Mouse (Mus musculus): ENCODE data around the gene Vmn1r173. TPM values are rescaled to one million over a fixed set of nuclear protein-coding genes. Genes with fewer than 3 reads are reported as not detected.
"Not testable (repeated sequence)": the region's sequence is repeated elsewhere in the genome, so short reads cannot be mapped to it uniquely, and the experiment has no call there.

Vmn1r173 gene
- not detected for total RNA-seq (2021)
- long read RNA-seq, experiment 1: 0 reads
- long read RNA-seq, experiment 2: 0 reads

DNA sequence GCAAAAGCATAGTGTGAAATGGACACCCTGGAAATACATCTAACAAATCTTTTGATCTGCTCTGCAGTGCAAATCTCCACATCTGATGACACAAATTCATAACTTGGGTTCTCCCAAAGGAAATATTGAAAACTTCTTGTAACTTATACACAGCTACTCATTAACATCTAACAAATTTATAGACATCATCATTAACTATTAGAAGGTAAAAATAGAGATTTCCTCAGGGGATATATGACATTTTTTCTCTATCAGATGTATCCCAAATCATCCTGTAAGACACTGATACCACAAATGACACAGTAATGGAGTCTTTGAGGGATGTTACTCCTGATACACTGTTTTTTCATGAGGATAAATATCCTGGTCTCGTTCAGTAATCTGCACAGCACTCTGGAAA lies at the start of gene Vmn1r173:
Vmn1r173 (plus strand) TSS at position 301 of the 400 bp plus-strand sequence.
- DNase-seq (ENCODE audit: low spot score in 2 of 2): not testable (repeated sequence)

DNA sequence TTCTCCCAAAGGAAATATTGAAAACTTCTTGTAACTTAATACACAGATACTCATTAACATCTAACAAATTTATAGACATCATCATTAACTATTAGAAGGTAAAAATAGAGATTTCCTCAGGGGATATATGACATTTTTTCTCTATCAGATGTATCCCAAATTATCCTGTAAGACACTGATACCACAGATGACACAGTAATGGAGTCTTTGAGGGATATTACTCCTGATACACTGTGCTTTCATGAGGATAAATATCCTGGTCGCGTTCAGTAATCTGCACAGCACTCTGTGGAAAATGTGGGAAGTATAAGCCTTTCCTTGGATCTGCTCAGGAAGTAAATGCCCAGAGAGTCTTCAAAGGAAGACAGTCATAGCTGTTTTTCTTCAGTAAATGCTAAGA lies 42.5 kb upstream of the Vmn1r173 start, which contains the start of gene Vmn1r172:
Vmn1r172 (plus strand) TSS at position 301 of the 400 bp plus-strand sequence.
- no peak for DNase-seq (ENCODE audit: low spot score in 2 of 2)

- not testable (repeated sequence) for DNase-seq (ENCODE audit: low spot score in 2 of 2)
These were observed 51.5 kb downstream of the Vmn1r173 start, which contains the start of gene Vmn1r174 for GRCm38 (mm10) chr7:23751970-23752369. Gene Vmn1r174 (plus strand): TSS chr7:23752270.

Other genes starting within 250 kb of the Vmn1r173 start
- gene Vmn1r167, start 193.5 kb upstream of the Vmn1r173 start, total RNA-seq (2021): not detected
- gene Vmn1r168, start 161.0 kb upstream of the Vmn1r173 start, total RNA-seq (2021): not detected
- not detected for gene Vmn1r169, start 125.2 kb upstream of the Vmn1r173 start, total RNA-seq (2021)
- gene Vmn1r170, start 94.5 kb upstream of the Vmn1r173 start, total RNA-seq (2021): not detected
- not detected for gene Vmn1r171, start 70.0 kb upstream of the Vmn1r173 start, total RNA-seq (2021)
- not detected for gene Vmn1r172, start 42.4 kb upstream of the Vmn1r173 start, total RNA-seq (2021)
- not detected for gene Vmn1r174, start 51.6 kb downstream of the Vmn1r173 start, total RNA-seq (2021)
- gene Vmn1r175, start 109.9 kb downstream of the Vmn1r173 start, total RNA-seq (2021): not detected
- not detected for gene Vmn1r176, start 136.7 kb downstream of the Vmn1r173 start, total RNA-seq (2021)
- not detected for gene Vmn1r177, start 165.7 kb downstream of the Vmn1r173 start, total RNA-seq (2021)
- not detected for gene Vmn1r178, start 191.3 kb downstream of the Vmn1r173 start, total RNA-seq (2021)
- gene Vmn1r179, start 226.3 kb downstream of the Vmn1r173 start, total RNA-seq (2021): not detected
- gene Vmn1r180, start 249.9 kb downstream of the Vmn1r173 start, total RNA-seq (2021): not detected

Data from left cerebral cortex, adult 18-20 months (tissue).